Mouse (Mus musculus) ES-E14 (cell line): ENCODE results near the gene Cyld.
A peak's percentile ranks its signal among the peaks of the same experiment; 100 is the strongest.

Experiments
- HCFC1 ChIP-seq: IDR thresholded peaks from 2 replicates; pipeline ENCODE4 v1.6.1; 2012; ENCODE audit warnings: low read length, inconsistent platforms, borderline replicate concordance; ENCODE audit not compliant: insufficient read depth
- MAFK ChIP-seq: IDR thresholded peaks from 2 replicates; pipeline ENCODE4 v1.6.1; 2014; ENCODE audit warnings: mild to moderate bottlenecking, low read depth, low read length, inconsistent platforms; ENCODE audit not compliant: insufficient read depth
- ZC3H11A ChIP-seq: IDR thresholded peaks from 2 replicates; pipeline ENCODE4 v1.6.1; 2012; ENCODE audit warnings: low read depth, mild to moderate bottlenecking, inconsistent platforms, low read length, borderline replicate concordance

- TF ChIP-seq ZC3H11A (no peak), HCFC1 (0 out of 2 replicates have a peak, but pooled peaks have one; percentile 13), MAFK (no peak)
These were observed at the start of gene Cyld for GRCm38 (mm10) chr8:88696721-88697641.
